Mouse (Mus musculus) CH12.LX (cell line): ENCODE results near the gene Mrps17. TPM values are rescaled to one million over a fixed set of nuclear protein-coding genes. Genes with fewer than 3 reads are reported as not detected.
A peak's percentile ranks its signal among the peaks of the same experiment; 100 is the strongest.
"Not testable (repeated sequence)": the region's sequence is repeated elsewhere in the genome, so short reads cannot be mapped to it uniquely, and the experiment has no call there.

Experiments used
- DNase-seq: peaks from one replicate; pipeline ENCODE4 v3.0.0-alpha.2; 2013; ENCODE audit errors: extremely low read depth
- H3K27ac ChIP-seq: 2 replicates; pipeline ENCODE4 v1.5.1; 2012; ENCODE audit warnings: low read depth, mild to moderate bottlenecking, control low read depth, moderate library complexity; ENCODE audit not compliant: insufficient read depth
- H3K27me3 ChIP-seq: replicated peaks from 2 replicates; pipeline ENCODE3; 2012; ENCODE audit warnings: inconsistent platforms
- H3K36me3 ChIP-seq, 2 experiments: replicated peaks in 1 of 2; 2 replicates each; pipeline versions ENCODE3 to v1.6.1; 2012; ENCODE audit warnings: inconsistent platforms in 1 of 2, low read length in 1 of 2, mild to moderate bottlenecking in 1 of 2, mixed read lengths in 1 of 2, moderate library complexity in 1 of 2; ENCODE audit not compliant: control insufficient read depth in 1 of 2, insufficient read depth in 1 of 2
- H3K4me1 ChIP-seq, 2 experiments: 2 replicates each; pipeline ENCODE4 v1.6.1; 2012; ENCODE audit warnings: inconsistent platforms in 1 of 2, moderate library complexity in 1 of 2; ENCODE audit not compliant: insufficient read depth in 2 of 2, control insufficient read depth in 1 of 2
- H3K4me2 ChIP-seq: 2 replicates; pipeline ENCODE4 v1.6.1; 2012; ENCODE audit warnings: low read depth, mild to moderate bottlenecking, control low read depth; ENCODE audit not compliant: poor library complexity, insufficient read depth, severe bottlenecking
- H3K4me3 ChIP-seq, 3 experiments: fragments of 150-350 bp in 1 of 3; sonication (generic) in 1 of 3; replicated peaks in 1 of 3; 2 replicates each; pipeline versions ENCODE3 to v1.5.1; 2011 to 2012; ENCODE audit warnings: low read depth in 2 of 3, low read length in 2 of 3, mild to moderate bottlenecking in 2 of 3, moderate library complexity in 2 of 3, control low read depth in 1 of 3, improper control_type of control experiment in 1 of 3, inconsistent platforms in 1 of 3, mixed read lengths in 1 of 3; ENCODE audit not compliant: poor library complexity in 1 of 3
- H3K79me2 ChIP-seq: replicated peaks from 2 replicates; pipeline ENCODE4 v1.6.1; 2012; ENCODE audit warnings: mild to moderate bottlenecking, moderate library complexity; ENCODE audit not compliant: control insufficient read depth, poor library complexity, insufficient read depth, severe bottlenecking; ENCODE audit errors: extremely low read depth
- H3K9ac ChIP-seq: 2 replicates; pipeline ENCODE4 v1.6.1; 2012; ENCODE audit warnings: low read depth, mild to moderate bottlenecking, control low read depth, moderate library complexity; ENCODE audit not compliant: insufficient read depth
- H3K9me3 ChIP-seq: replicated peaks from 2 replicates; pipeline ENCODE3; 2012; ENCODE audit warnings: low read length, inconsistent platforms, mixed read lengths
- BHLHE40 ChIP-seq: IDR thresholded peaks from 2 replicates; pipeline ENCODE4 v1.6.1; 2011; ENCODE audit warnings: mild to moderate bottlenecking, low read depth, low read length, improper control_type of control experiment
- CHD2 ChIP-seq: IDR thresholded peaks from 2 replicates; pipeline ENCODE4 v1.6.1; 2011; ENCODE audit warnings: low read length, improper control_type of control experiment
- E2F4 ChIP-seq: IDR thresholded peaks from 2 replicates; pipeline ENCODE4 v1.6.1; 2011; ENCODE audit warnings: low read depth, low read length, improper control_type of control experiment; ENCODE audit not compliant: insufficient replicate concordance
- ETS1 ChIP-seq: conservative IDR thresholded peaks from 2 replicates; pipeline ENCODE4 v1.6.1; 2012; ENCODE audit warnings: low read depth, mild to moderate bottlenecking, inconsistent platforms, low read length, improper control_type of control experiment, moderate library complexity
- HCFC1 ChIP-seq: IDR thresholded peaks from 2 replicates; pipeline ENCODE4 v1.6.1; 2012; ENCODE audit warnings: low read depth, mild to moderate bottlenecking, inconsistent platforms, low read length, improper control_type of control experiment
- IRF4 ChIP-seq: IDR thresholded peaks from 2 replicates; pipeline ENCODE4 v1.6.1; 2014; ENCODE audit warnings: low read depth, mild to moderate bottlenecking, inconsistent platforms, low read length, improper control_type of control experiment
- KAT2A ChIP-seq: IDR thresholded peaks from 2 replicates; pipeline ENCODE4 v1.6.1; 2012; ENCODE audit warnings: low read length, improper control_type of control experiment, inconsistent platforms; ENCODE audit not compliant: insufficient replicate concordance
- MAX ChIP-seq: IDR thresholded peaks from 2 replicates; pipeline ENCODE4 v1.6.1; 2011; ENCODE audit warnings: low read length, improper control_type of control experiment
- MXI1 ChIP-seq: IDR thresholded peaks from 2 replicates; pipeline ENCODE4 v1.6.1; 2011; ENCODE audit warnings: mild to moderate bottlenecking, low read depth, low read length, improper control_type of control experiment
- POLR2A ChIP-seq: IDR thresholded peaks from 2 replicates; pipeline ENCODE4 v1.6.1; 2011; ENCODE audit warnings: low read depth, mild to moderate bottlenecking, improper control_type of control experiment, low read length
- POLR2AphosphoS2 ChIP-seq: IDR thresholded peaks from 2 replicates; pipeline ENCODE4 v1.6.1; 2011; ENCODE audit warnings: low read depth, low read length, improper control_type of control experiment
- RAD21 ChIP-seq: IDR thresholded peaks from 2 replicates; pipeline ENCODE4 v1.6.1; 2011; ENCODE audit warnings: low read depth, mild to moderate bottlenecking, low read length, improper control_type of control experiment, moderate library complexity
- RCOR1 ChIP-seq: conservative IDR thresholded peaks from 2 replicates; pipeline ENCODE4 v1.6.1; 2012; ENCODE audit warnings: low read depth, mild to moderate bottlenecking, inconsistent platforms, low read length, improper control_type of control experiment
- TBP ChIP-seq: conservative IDR thresholded peaks from 2 replicates; pipeline ENCODE4 v1.6.1; 2011; ENCODE audit warnings: low read depth, low read length, improper control_type of control experiment
- UBTF ChIP-seq: IDR thresholded peaks from 2 replicates; pipeline ENCODE4 v1.6.1; 2012; ENCODE audit warnings: low read depth, mild to moderate bottlenecking, inconsistent platforms, low read length, improper control_type of control experiment, moderate library complexity
- USF2 ChIP-seq: conservative IDR thresholded peaks from 2 replicates; pipeline ENCODE4 v1.6.1; 2011; ENCODE audit warnings: low read depth, low read length, improper control_type of control experiment
- ZMIZ1 ChIP-seq: IDR thresholded peaks from 2 replicates; pipeline ENCODE4 v1.6.1; 2012; ENCODE audit warnings: low read depth, mild to moderate bottlenecking, inconsistent platforms, low read length, improper control_type of control experiment
- ZNF384 ChIP-seq: IDR thresholded peaks from 2 replicates; pipeline ENCODE4 v1.6.1; 2012; ENCODE audit warnings: low read depth, low read length, improper control_type of control experiment, inconsistent platforms
- dilution Hi-C: fragments of 300-500 bp; cut with MboI; formaldehyde crosslinking; loops from 2 replicates; pipeline ENCODE4 v1.14.3; 2020; ENCODE audit warnings: low sequenced_read_pairs; ENCODE audit not compliant: extremely low pct_unique_long_range_greater_than_20kb, extremely low pct_ligation_motif_present
- in situ Hi-C: fragments of 300-500 bp; cut with MboI; formaldehyde crosslinking; loops from 3 replicates; pipeline ENCODE4 v1.14.3; 2019; ENCODE audit warnings: low sequenced_read_pairs, low pct_ligation_motif_present, low pct_unique_long_range_greater_than_20kb, mixed read lengths
- polyA plus RNA-seq: library from polyadenylated mRNA; unstranded; fragments of >175 nt; gene quantifications from 2 replicates; pipeline ENCODE4 v1.2.1, GENCODE M21; 2012; ENCODE audit warnings: low read depth; ENCODE audit not compliant: insufficient read length
- total RNA-seq, 2 experiments: library from RNA; depleted of rRNA; stranded (reverse); fragments of 300-350 nt in 1 of 2; fragments of >200 nt in 1 of 2; gene quantifications; 2 replicates each; pipeline ENCODE4 v1.2.3; 2012 to 2014

Gene Mrps17
- total and polyA plus RNA-seq, 3 experiments = 119 to 156 (median 136) TPM

DNA sequence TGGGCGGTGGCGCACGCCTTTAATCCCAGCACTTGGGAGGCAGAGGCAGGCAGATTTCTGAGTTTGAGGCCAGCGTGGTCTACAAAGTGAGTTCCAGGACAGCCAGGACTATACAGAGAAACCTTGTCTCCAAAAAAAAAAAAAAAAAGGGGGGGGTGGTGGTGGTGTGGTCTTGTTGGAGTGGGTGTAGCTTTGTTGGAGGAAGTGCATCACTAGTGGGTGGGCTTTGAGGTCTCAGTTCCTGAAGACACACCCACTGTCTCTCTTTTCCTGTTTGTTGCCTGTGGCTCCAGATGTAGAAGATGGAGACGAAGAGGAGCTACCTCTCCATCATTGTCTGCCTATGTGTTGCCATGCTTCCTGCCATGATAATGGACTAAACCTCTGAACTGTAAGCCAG lies 30.2 kb upstream of the Mrps17 start:
- H3K9me3 ChIP-seq, dilution Hi-C loops, H3K4me1 ChIP-seq, H3K79me2 ChIP-seq, H3K4me2 ChIP-seq, H3K9ac ChIP-seq, H3K27ac ChIP-seq: not testable (repeated sequence)
- H3K27me3 ChIP-seq = peaks cover 63% of the 10 kb centered on the region
- peak; percentile 28; the same call in 1 of the 2 replicates for TF ChIP-seq ZNF384
- TF ChIP-seq, all 38 proteins: peak for 1; not testable (repeated sequence) for 37
- H3K4me3 ChIP-seq, H3K36me3 ChIP-seq, in situ Hi-C loops, DNase-seq: not testable (repeated sequence)

DNA sequence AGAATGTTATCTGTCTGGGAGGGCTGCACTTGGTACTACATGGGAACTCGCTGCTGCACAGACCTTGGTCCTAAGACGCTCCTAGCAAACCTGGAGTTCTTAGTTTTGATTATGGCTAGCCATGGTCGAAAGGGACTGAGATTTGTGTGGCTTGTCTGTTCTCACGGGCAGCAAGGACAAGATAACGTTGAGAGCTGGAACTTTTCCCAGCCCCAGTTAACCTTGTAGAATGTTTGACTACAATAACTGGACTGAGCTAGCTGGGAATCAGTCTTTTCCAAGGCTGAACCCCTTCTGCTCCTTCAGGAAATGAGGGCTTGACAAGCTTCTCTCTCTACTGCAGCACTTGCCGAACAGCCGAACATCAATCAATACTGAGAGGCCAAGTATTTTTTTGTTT lies 27.7 kb upstream of the Mrps17 start:
- Histone ChIP-seq H3K79me2 (no peaks in the 10 kb centered on the region), H3K4me3 (no peak overlapping the region), H3K9me3 (no peaks in the 10 kb centered on the region), H3K27me3 (peaks cover 50% of the 10 kb centered on the region), H3K36me3 (no peaks in the 10 kb centered on the region), H3K4me2 (no peak overlapping the region), H3K4me1 (no peaks in the 10 kb centered on the region), H3K9ac (no peak overlapping the region), H3K27ac (no peak overlapping the region)
- DNase-seq = no peak
- in situ Hi-C loops = no loop called here
- TF ChIP-seq MAX (no peak), USF2 (no peak), E2F4 (no peak), ZMIZ1 (no peak), TBP (no peak), BHLHE40 (no peak), POLR2AphosphoS2 (no peak), IRF4 (no peak), MXI1 (no peak), HCFC1 (no peak), KAT2A (no peak), RCOR1 (no peak), CHD2 (no peak), ETS1 (no peak), RAD21 (no peak), UBTF (no peak), POLR2A (no peak)
- dilution Hi-C loops = no loop called here
